Mouse (Mus musculus) left cerebral cortex, adult 18-20 months (tissue): ENCODE data around the gene 9530003J23Rik. TPM values are rescaled to one million over a fixed set of nuclear protein-coding genes. Genes with fewer than 3 reads are reported as not detected.

ENCODE experiments used
- DNase-seq, 2 experiments: peaks; one replicate each; pipeline ENCODE4 v3.0.0; 2021 to 2022; ENCODE audit warnings: low spot score in 2 of 2, mixed read lengths in 1 of 2
- total RNA-seq, 2 experiments: library from RNA; stranded (reverse); gene quantifications; 2 replicates each; pipeline ENCODE4 v1.2.3; 2021

The 9530003J23Rik gene
- total RNA-seq, 2 experiments from 2014 or later: not detected

DNA sequence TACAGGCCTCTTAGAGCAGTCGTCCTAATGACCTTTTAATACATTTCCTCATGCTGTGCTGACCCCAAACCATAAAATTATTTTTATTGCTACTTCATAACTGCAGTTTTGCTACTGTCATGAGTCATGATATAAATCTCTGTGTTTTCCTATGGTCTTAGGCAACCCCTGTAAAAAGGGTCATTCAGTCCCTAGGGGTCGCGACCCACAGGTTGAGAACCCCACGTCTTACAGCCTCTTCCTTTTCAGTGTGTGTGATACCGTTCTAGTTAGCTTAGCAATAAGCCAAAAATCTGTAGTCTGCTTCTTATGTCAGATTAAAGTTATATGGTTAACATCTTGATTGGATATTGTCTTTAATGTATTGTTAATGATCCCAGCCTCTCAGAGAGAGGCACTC lies 45.1 kb downstream of the 9530003J23Rik start:
- DNase-seq: no peak

DNA sequence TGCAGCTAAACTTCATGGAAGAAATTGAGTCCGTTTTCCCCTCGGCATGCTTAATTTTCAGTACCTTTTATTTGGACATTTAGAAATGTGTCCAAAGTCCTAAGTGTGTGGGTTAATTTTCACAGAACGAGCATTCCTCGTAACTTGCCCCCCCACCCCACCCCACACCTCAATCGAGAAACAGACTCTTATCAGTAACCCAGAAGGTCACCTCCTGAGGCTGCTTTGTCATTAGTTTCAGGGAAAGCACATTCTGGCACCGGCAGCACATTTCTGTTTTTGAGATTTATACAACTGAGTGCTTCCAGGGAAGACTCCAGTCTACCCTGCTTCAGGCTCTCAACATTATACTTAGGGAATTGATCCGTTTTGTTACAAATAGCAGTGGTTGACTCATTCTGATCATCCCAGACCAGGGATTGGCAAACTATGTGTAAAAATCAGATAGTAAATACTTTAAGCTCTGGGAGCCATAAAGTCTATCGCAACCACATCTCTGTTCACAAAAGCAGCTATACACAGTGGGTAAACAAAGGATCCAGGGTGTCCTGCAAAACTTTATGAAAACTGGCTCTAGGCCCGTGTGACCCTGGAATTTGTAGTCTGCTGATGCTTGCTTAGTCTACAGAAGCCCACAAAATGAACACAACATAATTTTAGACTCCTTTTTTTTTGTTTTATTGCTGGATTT lies 53.0 kb downstream of the 9530003J23Rik start:
- no peak for DNase-seq

Other genes starting within 250 kb of the 9530003J23Rik start
- gene Lrrc10, start 193.4 kb downstream of the 9530003J23Rik start, total RNA-seq: not detected
- 100 to 1,000 TPM; 158 to 165 TPM for gene Cct2, start 174.9 kb downstream of the 9530003J23Rik start, total RNA-seq
- gene Frs2, start 90.2 kb downstream of the 9530003J23Rik start, total RNA-seq: 10 to 100 TPM; 34.9 to 36.5 TPM
- 10 to 100 TPM; 47.1 to 50.0 TPM for gene Yeats4, start 14.2 kb downstream of the 9530003J23Rik start, total RNA-seq
- 10 to 100 TPM; 18.8 to 20.3 TPM for gene Lyz2, start 43.6 kb upstream of the 9530003J23Rik start, total RNA-seq
- 1 to 10 TPM; 1.7 to 2.2 TPM for gene Lyz1, start 54.2 kb upstream of the 9530003J23Rik start, total RNA-seq
- 100 to 1,000 TPM; 109 to 117 TPM for gene Cpsf6, start 141.3 kb upstream of the 9530003J23Rik start, total RNA-seq